Mouse (Mus musculus): ENCODE measurements around the gene BC049762.

The BC049762 gene

GRCm38 (mm10) chr11:51219396-51219980, 43.4 kb downstream of the BC049762 start:
- no peak for DNase-seq (ENCODE audit: low read depth in 1 of 2, low spot score in 2 of 2)

- no peak for DNase-seq (ENCODE audit: low read depth in 1 of 2, low spot score in 2 of 2)
Measured at GRCm38 (mm10) chr11:51214021-51214420, 48.8 kb downstream of the BC049762 start.

GRCm38 (mm10) chr11:51211426-51211825, 51.4 kb downstream of the BC049762 start:
- no peak for DNase-seq (ENCODE audit: low read depth in 1 of 2, low spot score in 2 of 2)

- no peak for DNase-seq (ENCODE audit: low read depth in 1 of 2, low spot score in 2 of 2)
Measured at GRCm38 (mm10) chr11:51207758-51208157, 55.1 kb downstream of the BC049762 start.
